Comparison of ENCODE assay signal across 8 mouse cellular contexts in the genomic region with DNA sequence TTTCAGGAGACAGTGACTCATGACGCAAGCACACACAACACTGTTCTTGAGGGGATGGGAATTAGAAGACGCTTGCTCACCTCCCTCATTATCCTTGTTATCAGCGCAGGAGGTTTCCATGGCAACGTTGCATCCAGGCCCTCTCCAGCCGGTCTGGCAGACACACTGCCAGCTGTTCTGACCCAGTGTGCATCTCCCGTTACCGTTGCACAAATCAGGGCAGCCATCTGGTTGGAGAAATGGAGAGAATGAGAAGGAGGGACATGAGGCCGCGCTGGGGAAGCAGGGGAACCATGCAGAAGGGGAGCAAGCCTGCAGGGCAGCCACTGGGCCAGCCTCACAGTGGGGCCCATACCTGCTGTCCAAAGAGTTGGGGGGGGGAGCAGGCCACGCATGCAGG.
DNase-seq lines count a peak whose midpoint lies in the region; ATAC-seq and TF ChIP-seq lines count a peak whose summit lies in the region.
"Had no signal": no experiment of that assay in that cellular context is flagged by ENCODE, and none has a peak within 500 bp of the region (broad histone marks: within the 10 kb centered on the region; RNA-seq: fewer than 3 reads in every experiment).

No protein-coding gene starts in this region.

- no peaks in the 10 kb centered on the region for H3K4me1 ChIP-seq in G1E (ENCODE audit: insufficient read depth, low read depth, low read length)
- peaks cover 48% of the 10 kb centered on the region for H3K4me1 ChIP-seq in forebrain, embryonic 13.5 days
- peaks cover 56% of the 10 kb centered on the region for H3K4me1 ChIP-seq in midbrain, embryonic 13.5 days (replicated peaks)

- H3K4me2 ChIP-seq in forebrain, embryonic 13.5 days: peak overlapping the region; percentile 15; the same call in 1 of the 2 replicates
- peak overlapping the region; percentile 19; the same call in 1 of the 2 replicates for H3K4me2 ChIP-seq in midbrain, embryonic 13.5 days (replicated peaks)

- no peaks in the 10 kb centered on the region for H3K36me3 ChIP-seq in G1E (replicated peaks)
- H3K36me3 ChIP-seq in forebrain, embryonic 13.5 days (ENCODE audit: poor library complexity, severe bottlenecking): no peaks in the 10 kb centered on the region
- H3K36me3 ChIP-seq in midbrain, embryonic 13.5 days: no peaks in the 10 kb centered on the region

- WGBS in forebrain, embryonic 13.5 days: 19% methylated on average over 10 of the region's 10 CpGs
- WGBS in midbrain, embryonic 13.5 days: 17% methylated on average over 10 of the region's 10 CpGs

- H3K27me3 ChIP-seq in G1E (ENCODE audit: insufficient read depth, low read length): no peaks in the 10 kb centered on the region
- H3K27me3 ChIP-seq in forebrain, embryonic 13.5 days: peaks cover 4% of the 10 kb centered on the region; the same call in 1 of the 2 replicates
- H3K27me3 ChIP-seq in midbrain, embryonic 13.5 days: peaks cover 3% of the 10 kb centered on the region; the same call in 1 of the 2 replicates

- peak overlapping the region; percentile 70 for H3K27ac ChIP-seq in forebrain, embryonic 13.5 days
- H3K27ac ChIP-seq in midbrain, embryonic 13.5 days: peak overlapping the region; percentile 89

- H3K4me3 ChIP-seq in G1E (ENCODE audit: low read depth, low read length): peak overlapping the region; percentile 9; the same call in 1 of the 2 replicates
- H3K4me3 ChIP-seq in forebrain, embryonic 13.5 days: no peak overlapping the region
- H3K4me3 ChIP-seq in midbrain, embryonic 13.5 days (replicated peaks): no peak overlapping the region

- TF ChIP-seq CTCF in G1E (IDR thresholded peaks at IDR 0.05; ENCODE audit: low read depth, low read length): no peak

- DNase-seq in G1E (ENCODE audit: low spot score) (no peak), MN1 (ENCODE audit: low spot score) (peak; percentile 93)
- no peak for DNase-seq in spleen, adult 18-20 months
- DNase-seq in kidney, adult 8-10 months: no peak
- no peak for DNase-seq in natural killer cell, adult 2 months (ENCODE audit: low spot score in 2 of 2)

- no peak for ATAC-seq in G1E (ENCODE audit: extremely low read depth, insufficient number of reproducible peaks, low FRiP score, poor library complexity, severe bottlenecking)
- ATAC-seq in forebrain, embryonic 13.5 days: peak; percentile 76
- ATAC-seq in midbrain, embryonic 13.5 days: peak; percentile 86
- ATAC-seq: Patski had no signal

- H3K9me3 ChIP-seq in G1E (replicated peaks): peaks cover 52% of the 10 kb centered on the region
- no peaks in the 10 kb centered on the region for H3K9me3 ChIP-seq in forebrain, embryonic 13.5 days (replicated peaks)
- no peaks in the 10 kb centered on the region for H3K9me3 ChIP-seq in midbrain, embryonic 13.5 days

- no peak overlapping the region for H3K9ac ChIP-seq in forebrain, embryonic 13.5 days
- H3K9ac ChIP-seq in midbrain, embryonic 13.5 days (replicated peaks): 0 out of 2 replicates have a peak overlapping the region, but pooled peaks have one; percentile 14
